In genomic region chr12:25098561-25099312, GRCm38 (mm10) we compare ENCODE assay signal across 8 mouse cellular contexts. TPM values are rescaled to one million over a fixed set of nuclear protein-coding genes. Genes with fewer than 3 reads are reported as not detected.
DNase-seq lines count a peak whose midpoint lies in the region; ATAC-seq and TF ChIP-seq lines count a peak whose summit lies in the region.

No protein-coding gene starts in this region.

- H3K9ac ChIP-seq in embryonic facial prominence, embryonic 13.5 days = peak overlapping the region; percentile 76
- peak overlapping the region; percentile 74 for H3K9ac ChIP-seq in kidney, embryonic 15.5 days

- no peak overlapping the region for H3ac ChIP-seq in myocyte (ENCODE audit: control insufficient read depth, insufficient read length)

- H3K36me3 ChIP-seq in embryonic facial prominence, embryonic 13.5 days = no peaks in the 10 kb centered on the region
- no peaks in the 10 kb centered on the region for H3K36me3 ChIP-seq in heart, embryonic 10.5 days
- no peaks in the 10 kb centered on the region for H3K36me3 ChIP-seq in kidney, embryonic 15.5 days
- H3K36me3 ChIP-seq in myocyte (ENCODE audit: control insufficient read depth, insufficient read depth) = no peaks in the 10 kb centered on the region
- no peaks in the 10 kb centered on the region for H3K36me3 ChIP-seq in splenic B cell, adult 2 months (ENCODE audit: control insufficient read depth, insufficient read depth, low read length, poor library complexity, severe bottlenecking)

- peak overlapping the region; percentile 96 for H3K4me3 ChIP-seq in embryonic facial prominence, embryonic 13.5 days
- peak overlapping the region; percentile 70 for H3K4me3 ChIP-seq in heart, embryonic 10.5 days
- peak overlapping the region; percentile 68 for H3K4me3 ChIP-seq in kidney, embryonic 15.5 days (replicated peaks)
- peak overlapping the region; percentile 45 for H3K4me3 ChIP-seq in myocyte

- peak; percentile 65 for ATAC-seq in embryonic facial prominence, embryonic 13.5 days (ENCODE audit: insufficient number of reproducible peaks, insufficient read depth, low FRiP score, low TSS enrichment, low read depth)
- ATAC-seq in kidney, embryonic 15.5 days (replicated peaks; ENCODE audit: low FRiP score) = peak; percentile 81

- H3K9me3 ChIP-seq in embryonic facial prominence, embryonic 13.5 days = no peaks in the 10 kb centered on the region
- H3K9me3 ChIP-seq in heart, embryonic 10.5 days = no peaks in the 10 kb centered on the region
- H3K9me3 ChIP-seq in kidney, embryonic 15.5 days (replicated peaks) = no peaks in the 10 kb centered on the region

- TF ChIP-seq POLR2A in myocyte (IDR thresholded peaks at IDR 0.05; ENCODE audit: insufficient read length, low read depth) = peak; percentile 62

- peaks cover 26% of the 10 kb centered on the region for H3K4me1 ChIP-seq in embryonic facial prominence, embryonic 13.5 days
- H3K4me1 ChIP-seq in heart, embryonic 10.5 days = peaks cover 36% of the 10 kb centered on the region
- peaks cover 54% of the 10 kb centered on the region for H3K4me1 ChIP-seq in kidney, embryonic 15.5 days

- H3K79me2 ChIP-seq in myocyte (ENCODE audit: control insufficient read depth, insufficient read depth) = peaks cover 15% of the 10 kb centered on the region

- H3K4me2 ChIP-seq in embryonic facial prominence, embryonic 13.5 days = peak overlapping the region; percentile 84
- peak overlapping the region; percentile 88 for H3K4me2 ChIP-seq in kidney, embryonic 15.5 days
- H3K4me2 ChIP-seq in myocyte (ENCODE audit: low read depth) = peak overlapping the region; percentile 89

- DNase-seq in 3T3-L1 (ENCODE audit: low read depth, low spot score) (peak; percentile 89), liver (peak; percentile 84)
- peak; percentile 96 for DNase-seq in adrenal gland, postnatal 25 days
- DNase-seq in heart, embryonic 10.5 days (ENCODE audit: low spot score) = peak; percentile 96
- peak; percentile 81 for DNase-seq in splenic B cell, adult 2 months (ENCODE audit: low read depth, low spot score)

- no peaks in the 10 kb centered on the region for H3K27me3 ChIP-seq in embryonic facial prominence, embryonic 13.5 days
- H3K27me3 ChIP-seq in heart, embryonic 10.5 days (ENCODE audit: insufficient read depth, poor library complexity, severe bottlenecking) = no peaks in the 10 kb centered on the region
- no peaks in the 10 kb centered on the region for H3K27me3 ChIP-seq in kidney, embryonic 15.5 days
- H3K27me3 ChIP-seq in myocyte (ENCODE audit: control insufficient read depth, insufficient read depth, insufficient read length) = no peaks in the 10 kb centered on the region
- peaks cover 6% of the 10 kb centered on the region for H3K27me3 ChIP-seq in splenic B cell, adult 2 months (ENCODE audit: control insufficient read depth, insufficient read depth, low read length, poor library complexity, severe bottlenecking)

- H3K27ac ChIP-seq in embryonic facial prominence, embryonic 13.5 days = peak overlapping the region; percentile 99
- peak overlapping the region; percentile 98 for H3K27ac ChIP-seq in heart, embryonic 10.5 days
- H3K27ac ChIP-seq in kidney, embryonic 15.5 days = peak overlapping the region; percentile 99

- under 1% methylated on average over 60 of the region's 61 CpGs for WGBS in embryonic facial prominence, embryonic 13.5 days
- under 1% methylated on average over 61 of the region's 61 CpGs for WGBS in heart, embryonic 10.5 days
- WGBS in kidney, embryonic 15.5 days = under 1% methylated on average over 61 of the region's 61 CpGs

TF ChIP-seq in myocyte, 11 proteins besides CTCF, POLR2A, EP300 and RAD21:
- TF ChIP-seq MYOD1 (IDR thresholded peaks at IDR 0.05; ENCODE audit: control insufficient read depth in 1 of 3, insufficient read length in 2 of 3, low read depth in 2 of 3) = peak in 1 of 3 experiments; percentile 60
- peak; percentile 36 for TF ChIP-seq POLR2AphosphoS2 (IDR thresholded peaks at IDR 0.05; ENCODE audit: insufficient read length, low read depth)
- TF ChIP-seq MAX (IDR thresholded peaks at IDR 0.05; ENCODE audit: low read depth) = no peak
- TF ChIP-seq MYOG (IDR thresholded peaks at IDR 0.05; ENCODE audit: control insufficient read depth in 1 of 3, insufficient read depth in 1 of 3, insufficient read length in 2 of 3, low read depth in 2 of 3) = peak in 1 of 3 experiments; percentile 5

RNA-seq across cellular contexts. Expression of gene Id2, which starts 1.8 kb away (rescaled TPM):
- 520 and 569 TPM in 2 replicates for total RNA-seq in adrenal gland, postnatal 25 days (2021)
- 494 and 543 TPM in 2 replicates for polyA plus RNA-seq in embryonic facial prominence, embryonic 13.5 days (2015; fragmentation: Nextera tagmentation; extraction: Ambion mirVana)
- polyA plus RNA-seq in heart, embryonic 10.5 days (2016; fragmentation: Nextera tagmentation; extraction: Ambion mirVana) = 390 and 444 TPM in 2 replicates
- polyA plus RNA-seq in kidney, embryonic 15.5 days (2015; fragmentation: Nextera tagmentation; extraction: Ambion mirVana) = 518 and 543 TPM in 2 replicates
- 5.0 TPM for polyA plus RNA-seq in myocyte (2012; fragmentation: generic; extraction: Trizol)

Comparison
In these comparisons a context has a peak if more than half of its experiments do, and no peak if none do; other contexts are left out.
1. Peak in every context shown above with its lines: DNase-seq, ATAC-seq, H3K4me3 ChIP-seq and H3K27ac ChIP-seq.
2. H3K4me3 ChIP-seq: peak in every context shown above with its lines; median percentile 96 in embryonic facial prominence, embryonic 13.5 days; 70 in heart, embryonic 10.5 days; 68 in kidney, embryonic 15.5 days; 45 in myocyte.
3. RNA of gene Id2, which starts 1.8 kb away (polyA plus RNA-seq): 494 to 543 TPM in embryonic facial prominence, embryonic 13.5 days, 518 to 543 TPM in kidney, embryonic 15.5 days and 390 to 444 TPM in heart, embryonic 10.5 days; 5.0 TPM in myocyte (single experiment); every median in the first group is over 10 times any median in the second.